12 mouse cellular contexts compared by ENCODE assay signal in genomic region chr4:22397003-22397402, GRCm38 (mm10).
"Had no signal": no experiment of that assay in that cellular context is flagged by ENCODE, and none has a peak within 500 bp of the region (broad histone marks: within the 10 kb centered on the region; RNA-seq: fewer than 3 reads in every experiment).

No protein-coding gene starts in this region.

- H3K4me3 ChIP-seq: limb, embryonic 15.5 days; liver, embryonic 12.5 days; neural tube, embryonic 13.5 days had no signal

- H3K27me3 ChIP-seq: limb, embryonic 15.5 days; liver, embryonic 12.5 days; neural tube, embryonic 13.5 days had no signal

- H3K4me2 ChIP-seq: limb, embryonic 15.5 days; liver, embryonic 12.5 days; lung, embryonic 14.5 days; neural tube, embryonic 13.5 days had no signal

- H3K9me3 ChIP-seq: limb, embryonic 15.5 days; liver, embryonic 12.5 days; neural tube, embryonic 13.5 days had no signal

- ATAC-seq: liver, embryonic 12.5 days had no signal

- DNase-seq: layer of hippocampus, adult 9-11 months; layer of hippocampus, postnatal 36 days; lung, embryonic 14.5 days; lung, postnatal 4 days; midbrain, embryonic 14.5 days; right cerebral cortex, adult 18-20 months; right cerebral cortex, postnatal 25 days; thymus, postnatal 36 days had no signal

- H3K27ac ChIP-seq: kidney, postnatal 0 days; limb, embryonic 15.5 days; liver, embryonic 12.5 days; neural tube, embryonic 13.5 days had no signal

- H3K9ac ChIP-seq: limb, embryonic 15.5 days; liver, embryonic 12.5 days; lung, embryonic 14.5 days; neural tube, embryonic 13.5 days had no signal

- H3K4me1 ChIP-seq: limb, embryonic 15.5 days; liver, embryonic 12.5 days; neural tube, embryonic 13.5 days had no signal
